Mouse (Mus musculus) 416B (cell line): ENCODE measurements at regions not wholly inside any gene's neighbourhood (a gene's known extent, or its start where the extent isn't known, plus 50 kb on each side); places are given as distances from the start of the nearest gene placed in this dataset.

Source experiments
- DNase-seq: peaks from one replicate; pipeline ENCODE4 v3.0.0; 2011; ENCODE audit warnings: low read depth

DNA sequence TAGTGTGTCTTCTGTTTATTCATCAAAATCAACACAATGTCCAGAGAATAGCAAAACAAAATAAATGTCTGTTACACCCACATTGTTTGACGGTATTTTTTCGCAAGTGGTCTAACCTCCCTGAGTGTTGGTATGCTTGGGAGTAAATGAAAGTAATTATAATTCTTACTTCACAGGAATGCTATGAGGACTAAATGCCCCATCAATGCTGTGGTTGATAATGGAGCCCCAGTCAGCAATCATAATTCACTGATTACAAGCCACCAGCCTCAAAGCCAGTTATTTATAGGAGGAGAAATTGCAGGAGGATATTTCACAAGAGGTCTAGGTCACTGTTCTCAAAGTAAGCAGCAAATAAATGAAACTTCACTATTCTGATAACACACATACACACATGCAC is 129.6 kb upstream of the Hand2 start:
- no peak for DNase-seq

- DNase-seq, result no peak
Observed at GRCm38 (mm10) chr8:57200280-57200679, 120.5 kb upstream of the Hand2 start.

DNA sequence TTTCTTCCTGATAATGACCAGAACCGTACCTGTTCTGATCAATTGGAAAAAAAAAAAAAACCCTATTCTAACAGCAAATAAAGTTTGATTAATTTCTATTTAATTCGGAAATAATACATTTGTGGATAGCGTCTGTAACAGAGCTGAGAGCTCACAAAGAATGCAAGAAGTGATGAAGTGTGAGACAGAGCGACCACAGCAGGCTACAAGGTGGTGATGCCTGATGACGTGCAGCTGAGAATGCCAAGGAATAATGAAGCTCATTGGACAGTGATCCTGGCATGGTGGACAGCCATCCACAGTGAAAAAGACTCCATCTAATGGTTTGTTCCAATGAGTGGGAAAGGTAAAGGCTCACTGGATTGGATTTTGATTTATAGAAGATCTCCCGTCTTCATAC is 111.2 kb upstream of the Hand2 start:
- DNase-seq, result no peak

DNA sequence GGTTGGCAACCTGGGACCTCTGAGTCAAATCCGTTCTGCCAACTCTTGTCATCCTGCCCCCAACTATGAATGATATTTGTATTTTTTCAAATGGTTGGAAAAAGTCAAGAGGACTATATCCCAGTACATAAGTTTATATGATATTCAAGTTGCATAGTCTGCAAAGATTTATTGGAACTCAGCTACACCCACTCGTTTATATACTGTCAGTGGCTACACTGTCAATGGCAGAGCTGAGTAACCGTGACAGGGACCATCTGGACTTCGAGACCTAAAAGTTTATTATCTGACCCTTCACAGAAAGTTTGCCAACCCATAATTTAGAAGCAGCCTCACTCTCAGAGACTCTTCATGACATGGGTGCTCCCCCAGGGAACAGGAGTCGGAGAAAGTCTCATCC is 107.7 kb upstream of the Hand2 start:
- no peak for DNase-seq

DNA sequence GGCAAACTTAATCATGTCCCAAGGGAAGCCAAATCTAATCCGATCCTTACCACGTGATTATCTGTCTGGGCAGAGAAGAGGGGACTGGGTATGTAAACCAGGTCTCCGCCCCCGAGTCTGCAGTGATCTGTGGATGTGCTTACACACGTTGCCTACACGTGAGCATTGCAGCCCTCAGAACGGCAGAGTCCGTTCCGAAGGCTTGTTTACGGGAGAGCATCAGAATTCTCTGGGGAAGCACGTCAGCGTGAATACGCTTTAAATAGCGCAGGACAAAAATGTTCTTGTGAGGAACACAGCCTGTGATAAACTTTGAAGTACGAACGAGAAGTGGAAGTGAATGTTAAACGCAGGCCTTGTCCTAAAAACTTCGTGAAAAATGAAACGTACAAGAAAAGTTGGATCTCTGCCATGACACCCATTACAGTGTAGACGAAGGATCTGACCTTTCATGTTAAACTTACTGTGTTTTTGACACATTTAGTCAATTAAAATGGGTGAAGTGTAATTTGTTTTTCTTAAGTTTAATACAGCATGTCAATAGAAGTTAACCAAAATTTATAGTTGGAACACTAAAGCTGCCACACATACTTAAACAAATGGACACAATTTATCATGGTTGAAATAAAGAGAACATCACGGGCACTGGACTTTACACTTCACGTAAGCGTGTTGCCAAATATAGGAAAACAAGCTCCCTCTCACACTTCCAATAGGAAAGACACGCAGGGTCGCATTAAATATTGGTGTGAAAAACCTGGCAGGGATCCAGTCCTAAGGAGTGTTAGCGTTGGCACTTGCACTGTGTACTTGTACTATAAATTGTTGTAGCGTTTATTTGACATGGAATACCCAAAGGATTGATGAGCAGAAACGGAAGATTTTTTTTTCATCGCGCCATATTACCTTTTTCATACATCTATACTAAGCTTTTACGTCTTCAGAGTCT is 106.5 kb upstream of the Hand2 start:
- no peak for DNase-seq

DNA sequence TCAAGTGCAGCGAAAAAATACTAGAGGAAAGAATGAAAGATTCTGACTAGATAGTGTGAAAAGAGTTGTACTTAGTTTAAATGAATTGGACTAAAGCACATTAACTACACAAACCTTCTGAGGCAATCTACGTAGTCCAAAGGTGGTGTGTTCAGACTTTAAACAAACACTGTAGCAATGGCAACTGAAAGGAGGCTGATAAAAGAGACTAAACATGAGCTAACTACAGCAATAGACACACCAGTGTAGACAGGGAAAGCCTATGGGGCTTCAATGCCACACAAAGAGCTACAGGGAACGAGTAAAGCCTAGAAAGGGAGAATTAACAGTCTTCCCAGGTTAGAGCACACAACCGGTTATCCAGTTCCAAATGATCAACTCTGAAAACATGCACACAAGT is 90.2 kb upstream of the Hand2 start:
- no peak for DNase-seq

- DNase-seq, result no peak
Observed at GRCm38 (mm10) chr8:57242301-57242700, 78.5 kb upstream of the Hand2 start.

GRCm38 (mm10) chr8:57249061-57249460 is 71.7 kb upstream of the Hand2 start:
- no peak for DNase-seq
